Mouse (Mus musculus) lung, embryonic 14.5 days (tissue): ENCODE data around the gene Itpr2. TPM values are rescaled to one million over a fixed set of nuclear protein-coding genes. Genes with fewer than 3 reads are reported as not detected.

Source experiments
- ATAC-seq: fragments of 200-750 bp; cut with Nextera tagmentation; 2 replicates; pipeline ENCODE4 v1.8.0; 2017; ENCODE audit warnings: mild to moderate bottlenecking, moderate TSS enrichment, moderate library complexity; ENCODE audit not compliant: insufficient read depth
- DNase-seq: peaks from one replicate; pipeline ENCODE4 v3.0.0-alpha.2; 2015
- H3K27ac ChIP-seq: fragments of 300-500 bp; sonication (generic); 2 replicates; pipeline ENCODE4 v1.5.1; 2014; ENCODE audit warnings: low read depth, mild to moderate bottlenecking, moderate library complexity
- H3K27me3 ChIP-seq: fragments of 300-500 bp; sonication (generic); 2 replicates; pipeline ENCODE4 v1.6.1; 2014; ENCODE audit warnings: low read length, control low read depth; ENCODE audit not compliant: insufficient read depth
- H3K36me3 ChIP-seq: fragments of 300-500 bp; sonication (generic); 2 replicates; pipeline ENCODE4 v1.6.1; 2014; ENCODE audit warnings: control low read depth; ENCODE audit not compliant: insufficient read depth
- H3K4me1 ChIP-seq: fragments of 300-500 bp; sonication (generic); 2 replicates; pipeline ENCODE4 v1.6.1; 2014; ENCODE audit warnings: antibody characterized with exemption, control low read depth; ENCODE audit not compliant: insufficient read depth
- H3K4me2 ChIP-seq: fragments of 300-500 bp; sonication (generic); 2 replicates; pipeline ENCODE4 v1.6.1; 2014; ENCODE audit warnings: mild to moderate bottlenecking
- H3K4me3 ChIP-seq: fragments of 300-500 bp; sonication (generic); 2 replicates; pipeline ENCODE4 v1.5.1; 2014; ENCODE audit warnings: low read depth, low read length
- H3K9ac ChIP-seq: fragments of 300-500 bp; sonication (generic); 2 replicates; pipeline ENCODE4 v1.6.1; 2014
- H3K9me3 ChIP-seq: fragments of 300-500 bp; sonication (generic); 2 replicates; pipeline ENCODE4 v1.6.1; 2016; ENCODE audit warnings: low read depth, low read length, control low read depth
- CTCF ChIP-seq: IDR thresholded peaks from 2 replicates; pipeline ENCODE4 v1.5.1; 2016; ENCODE audit warnings: antibody characterized with exemption, low read depth
- WGBS: fragments of 180-500 bp; shearing (Covaris S2); extraction: QIAGEN DNeasy Blood & Tissue Kit; methylation state at CpG from one replicate; pipeline ENCODE4 v1.1.7; 2014; 5-methylcytosine and 5-hydroxymethylcytosine counted together
- polyA plus RNA-seq: library from polyadenylated mRNA; unstranded; fragments of >200 nt; fragmentation: Nextera tagmentation; extraction: Ambion mirVana; gene quantifications from 2 replicates; pipeline ENCODE4 v1.2.1, GENCODE M21; 2014

Gene Itpr2
- polyA plus RNA-seq, 1 experiment from 2014 or later = 13.1 TPM

GRCm38 (mm10) chr6:146110425-146110824, 391.6 kb downstream of the Itpr2 start:
- ATAC-seq (no peak), DNase-seq (peak; percentile 20)
- Histone ChIP-seq H3K27ac (no peak overlapping the region; the same call in 1 of the 2 replicates), H3K9ac (no peak overlapping the region), H3K9me3 (no peaks in the 10 kb centered on the region; the same call in 1 of the 2 replicates), H3K27me3 (no peaks in the 10 kb centered on the region), H3K36me3 (no peaks in the 10 kb centered on the region), H3K4me2 (no peak overlapping the region), H3K4me3 (no peak overlapping the region), H3K4me1 (peaks cover 19% of the 10 kb centered on the region; the same call in 1 of the 2 replicates)
- 45% methylated on average over 4 of the region's 4 CpGs for WGBS
- TF ChIP-seq CTCF = no peak

- H3K27ac ChIP-seq = no peak overlapping the region
- H3K36me3 ChIP-seq = no peaks in the 10 kb centered on the region
- H3K4me1 ChIP-seq = peaks cover 15% of the 10 kb centered on the region; the same call in 1 of the 2 replicates
- ATAC-seq (no peak), DNase-seq (peak; percentile 20)
- H3K9ac ChIP-seq = no peak overlapping the region
- H3K9me3 ChIP-seq = no peaks in the 10 kb centered on the region; the same call in 1 of the 2 replicates
- no peak for TF ChIP-seq CTCF
- H3K4me3 ChIP-seq = no peak overlapping the region
- H3K4me2 ChIP-seq = no peak overlapping the region
- H3K27me3 ChIP-seq = no peaks in the 10 kb centered on the region
- 41% methylated on average over 7 of the region's 7 CpGs for WGBS
Observed at GRCm38 (mm10) chr6:146108695-146109094, 393.3 kb downstream of the Itpr2 start.

GRCm38 (mm10) chr6:146107117-146107832, 394.7 kb downstream of the Itpr2 start:
- DNase-seq = no peak
- no peak overlapping the region for H3K4me3 ChIP-seq
- ATAC-seq = no peak
- no peaks in the 10 kb centered on the region; the same call in 1 of the 2 replicates for H3K9me3 ChIP-seq
- WGBS = 76% methylated on average over 4 of the region's 4 CpGs
- H3K4me1 ChIP-seq = peaks cover 10% of the 10 kb centered on the region; the same call in 1 of the 2 replicates
- no peak overlapping the region for H3K27ac ChIP-seq
- no peaks in the 10 kb centered on the region for H3K27me3 ChIP-seq
- TF ChIP-seq CTCF = no peak
- no peak overlapping the region for H3K4me2 ChIP-seq
- no peak overlapping the region for H3K9ac ChIP-seq
- no peaks in the 10 kb centered on the region for H3K36me3 ChIP-seq

GRCm38 (mm10) chr6:146083056-146083961, 418.7 kb downstream of the Itpr2 start:
- Histone ChIP-seq H3K4me1 (no peaks in the 10 kb centered on the region), H3K27ac (no peak overlapping the region), H3K36me3 (no peaks in the 10 kb centered on the region), H3K27me3 (no peaks in the 10 kb centered on the region), H3K9ac (no peak overlapping the region), H3K4me2 (no peak overlapping the region), H3K4me3 (no peak overlapping the region), H3K9me3 (no peaks in the 10 kb centered on the region)
- DNase-seq (no peak), ATAC-seq (no peak)
- TF ChIP-seq CTCF = no peak
- WGBS = 50% methylated on average over 15 of the region's 15 CpGs

GRCm38 (mm10) chr6:146082476-146082875, 419.5 kb downstream of the Itpr2 start:
- H3K27ac ChIP-seq = no peak overlapping the region
- no peak overlapping the region for H3K4me3 ChIP-seq
- no peak for TF ChIP-seq CTCF
- WGBS = 87% methylated on average over 9 of the region's 9 CpGs
- H3K36me3 ChIP-seq = no peaks in the 10 kb centered on the region
- no peaks in the 10 kb centered on the region for H3K9me3 ChIP-seq
- H3K9ac ChIP-seq = no peak overlapping the region
- H3K4me1 ChIP-seq = no peaks in the 10 kb centered on the region
- DNase-seq (no peak), ATAC-seq (no peak)
- H3K27me3 ChIP-seq = no peaks in the 10 kb centered on the region
- no peak overlapping the region for H3K4me2 ChIP-seq

GRCm38 (mm10) chr6:146081578-146081977, 420.4 kb downstream of the Itpr2 start:
- no peaks in the 10 kb centered on the region for H3K27me3 ChIP-seq
- no peaks in the 10 kb centered on the region for H3K4me1 ChIP-seq
- DNase-seq (no peak), ATAC-seq (no peak)
- no peak overlapping the region for H3K4me3 ChIP-seq
- H3K36me3 ChIP-seq = no peaks in the 10 kb centered on the region
- H3K9ac ChIP-seq = no peak overlapping the region
- no peak overlapping the region for H3K27ac ChIP-seq
- WGBS = 93% methylated on average over 8 of the region's 8 CpGs
- H3K9me3 ChIP-seq = no peaks in the 10 kb centered on the region
- TF ChIP-seq CTCF = no peak
- no peak overlapping the region for H3K4me2 ChIP-seq
